Mouse (Mus musculus): ENCODE measurements around the gene Zfp691. TPM values are rescaled to one million over a fixed set of nuclear protein-coding genes. Genes with fewer than 3 reads are reported as not detected.
A peak's percentile ranks its signal among the peaks of the same experiment; 100 is the strongest.

The Zfp691 gene
- polyA plus RNA-seq, 1 experiment, result 7.2 TPM

GRCm38 (mm10) chr4:119124771-119125273 lies 49.2 kb downstream of the Zfp691 start:
- H3ac ChIP-seq (ENCODE audit: control insufficient read depth, insufficient read length), result no peak overlapping the region
- H3K79me2 ChIP-seq (ENCODE audit: control insufficient read depth, insufficient read depth), result peaks cover 54% of the 10 kb centered on the region
- no peak for TF ChIP-seq E2F4 (IDR thresholded peaks at IDR 0.05; ENCODE audit: insufficient read depth)
- no peak for TF ChIP-seq MYOG (IDR thresholded peaks at IDR 0.05; ENCODE audit: control insufficient read depth in 1 of 3, insufficient read depth in 1 of 3, insufficient read length in 2 of 3, low read depth in 2 of 3)
- no peak for TF ChIP-seq CEBPB (IDR thresholded peaks at IDR 0.05; ENCODE audit: insufficient read depth, poor library complexity, severe bottlenecking)
- no peak for TF ChIP-seq POLR2AphosphoS2 (IDR thresholded peaks at IDR 0.05; ENCODE audit: insufficient read length, low read depth)
- TF ChIP-seq TCF3 (IDR thresholded peaks at IDR 0.05; ENCODE audit: insufficient read length, low read depth), result no peak
- TF ChIP-seq USF1 (IDR thresholded peaks at IDR 0.05; ENCODE audit: low read depth), result no peak
- TF ChIP-seq MYOD1 (IDR thresholded peaks at IDR 0.05; ENCODE audit: control insufficient read depth in 1 of 3, insufficient read length in 2 of 3, low read depth in 2 of 3), result no peak
- no peak for TF ChIP-seq TCF12 (IDR thresholded peaks at IDR 0.05; ENCODE audit: insufficient read depth, poor library complexity, severe bottlenecking)
- no peak for TF ChIP-seq MAX (IDR thresholded peaks at IDR 0.05; ENCODE audit: low read depth)
- no peak for TF ChIP-seq REST (IDR thresholded peaks at IDR 0.05; ENCODE audit: insufficient read depth, insufficient read length)
- no peak for TF ChIP-seq POLR2A (IDR thresholded peaks at IDR 0.05; ENCODE audit: insufficient read length, low read depth)
- no peak for TF ChIP-seq SRF (IDR thresholded peaks at IDR 0.05; ENCODE audit: control insufficient read depth, insufficient read length, low read depth)
- H3K4me3 ChIP-seq, result no peak overlapping the region
- peaks cover 18% of the 10 kb centered on the region for H3K36me3 ChIP-seq (ENCODE audit: control insufficient read depth, insufficient read depth)
- H3K4me2 ChIP-seq (ENCODE audit: low read depth), result peak overlapping the region; percentile 75
- no peaks in the 10 kb centered on the region for H3K27me3 ChIP-seq (ENCODE audit: control insufficient read depth, insufficient read depth, insufficient read length)

- TF ChIP-seq MYOG (IDR thresholded peaks at IDR 0.05; ENCODE audit: control insufficient read depth in 1 of 3, insufficient read depth in 1 of 3, insufficient read length in 2 of 3, low read depth in 2 of 3), result peak in 1 of 3 experiments; percentile 24
- TF ChIP-seq POLR2AphosphoS2 (IDR thresholded peaks at IDR 0.05; ENCODE audit: insufficient read length, low read depth), result peak; percentile 61
- no peak for TF ChIP-seq MYOD1 (IDR thresholded peaks at IDR 0.05; ENCODE audit: control insufficient read depth in 1 of 3, insufficient read length in 2 of 3, low read depth in 2 of 3)
- TF ChIP-seq POLR2A (IDR thresholded peaks at IDR 0.05; ENCODE audit: insufficient read length, low read depth), result peak; percentile 45
- no peak overlapping the region for H3ac ChIP-seq (ENCODE audit: control insufficient read depth, insufficient read length)
- no peaks in the 10 kb centered on the region for H3K27me3 ChIP-seq (ENCODE audit: control insufficient read depth, insufficient read depth, insufficient read length)
- no peak overlapping the region for H3K4me3 ChIP-seq
- peak overlapping the region; percentile 65 for H3K4me2 ChIP-seq (ENCODE audit: low read depth)
- H3K36me3 ChIP-seq (ENCODE audit: control insufficient read depth, insufficient read depth), result peaks cover 18% of the 10 kb centered on the region
- H3K79me2 ChIP-seq (ENCODE audit: control insufficient read depth, insufficient read depth), result peaks cover 74% of the 10 kb centered on the region
Measured at GRCm38 (mm10) chr4:119121249-119121648, 52.7 kb downstream of the Zfp691 start.

GRCm38 (mm10) chr4:119120095-119120494 lies 53.9 kb downstream of the Zfp691 start:
- peaks cover 83% of the 10 kb centered on the region for H3K79me2 ChIP-seq (ENCODE audit: control insufficient read depth, insufficient read depth)
- H3K4me3 ChIP-seq, result no peak overlapping the region
- peaks cover 22% of the 10 kb centered on the region for H3K36me3 ChIP-seq (ENCODE audit: control insufficient read depth, insufficient read depth)
- H3K4me2 ChIP-seq (ENCODE audit: low read depth), result no peak overlapping the region
- no peak for TF ChIP-seq POLR2A (IDR thresholded peaks at IDR 0.05; ENCODE audit: insufficient read length, low read depth)
- no peak for TF ChIP-seq MAX (IDR thresholded peaks at IDR 0.05; ENCODE audit: low read depth)
- no peak for TF ChIP-seq E2F4 (IDR thresholded peaks at IDR 0.05; ENCODE audit: insufficient read depth)
- TF ChIP-seq TCF12 (IDR thresholded peaks at IDR 0.05; ENCODE audit: insufficient read depth, poor library complexity, severe bottlenecking), result no peak
- no peak for TF ChIP-seq SRF (IDR thresholded peaks at IDR 0.05; ENCODE audit: control insufficient read depth, insufficient read length, low read depth)
- TF ChIP-seq TCF3 (IDR thresholded peaks at IDR 0.05; ENCODE audit: insufficient read length, low read depth), result no peak
- no peak for TF ChIP-seq REST (IDR thresholded peaks at IDR 0.05; ENCODE audit: insufficient read depth, insufficient read length)
- no peak for TF ChIP-seq POLR2AphosphoS2 (IDR thresholded peaks at IDR 0.05; ENCODE audit: insufficient read length, low read depth)
- H3ac ChIP-seq (ENCODE audit: control insufficient read depth, insufficient read length), result no peak overlapping the region
- no peaks in the 10 kb centered on the region for H3K27me3 ChIP-seq (ENCODE audit: control insufficient read depth, insufficient read depth, insufficient read length)

Other genes starting within 250 kb of the Zfp691 start
- gene Olfr1328, start 235.6 kb downstream of the Zfp691 start, polyA plus RNA-seq (2012; fragmentation: generic; extraction: Trizol), result not detected
- gene Lao1, start 212.6 kb downstream of the Zfp691 start, polyA plus RNA-seq (2012; fragmentation: generic; extraction: Trizol), result not detected
- gene Slc2a1, start 65.5 kb downstream of the Zfp691 start, polyA plus RNA-seq (2012; fragmentation: generic; extraction: Trizol), result 55.8 TPM
- gene Ermap, start 15.8 kb upstream of the Zfp691 start, polyA plus RNA-seq (2012; fragmentation: generic; extraction: Trizol), result 0.13 TPM
- gene Svbp, start 21.1 kb upstream of the Zfp691 start, polyA plus RNA-seq (2012; fragmentation: generic; extraction: Trizol), result 241 TPM
- gene Tmem269, start 44.0 kb upstream of the Zfp691 start, polyA plus RNA-seq (2012; fragmentation: generic; extraction: Trizol), result 0.07 TPM
- gene AU022252, start 58.5 kb upstream of the Zfp691 start, polyA plus RNA-seq (2012; fragmentation: generic; extraction: Trizol), result 14.5 TPM
- gene P3h1, start 58.7 kb upstream of the Zfp691 start, polyA plus RNA-seq (2012; fragmentation: generic; extraction: Trizol), result 42.4 TPM
- 0.01 TPM for gene Cldn19, start 81.2 kb upstream of the Zfp691 start, polyA plus RNA-seq (2012; fragmentation: generic; extraction: Trizol)
- 734 TPM for gene Ybx1, start 120.4 kb upstream of the Zfp691 start, polyA plus RNA-seq (2012; fragmentation: generic; extraction: Trizol)
- gene Ppih, start 146.4 kb upstream of the Zfp691 start, polyA plus RNA-seq (2012; fragmentation: generic; extraction: Trizol), result 22.2 TPM
- 0.17 TPM for gene Ccdc30, start 241.3 kb upstream of the Zfp691 start, polyA plus RNA-seq (2012; fragmentation: generic; extraction: Trizol)
- gene Ppcs, start 248.2 kb upstream of the Zfp691 start, polyA plus RNA-seq (2012; fragmentation: generic; extraction: Trizol), result 9.1 TPM
- 0.05 TPM for gene Zmynd12, start 248.6 kb upstream of the Zfp691 start, polyA plus RNA-seq (2012; fragmentation: generic; extraction: Trizol)